Mouse (Mus musculus) neural tube, embryonic 11.5 days (tissue): ENCODE data around the gene Atxn7l3. TPM values are rescaled to one million over a fixed set of nuclear protein-coding genes. Genes with fewer than 3 reads are reported as not detected.

ENCODE experiments used
- ATAC-seq: fragments of 200-750 bp; cut with Nextera tagmentation; 2 replicates; pipeline ENCODE4 v1.8.0; 2017; ENCODE audit warnings: moderate number of reproducible peaks, mild to moderate bottlenecking, moderate TSS enrichment, moderate library complexity; ENCODE audit not compliant: insufficient read depth, low FRiP score, low TSS enrichment
- DNase-seq: peaks from one replicate; pipeline ENCODE4 v3.0.0-alpha.2; 2015; ENCODE audit warnings: low spot score
- H3K27ac ChIP-seq: fragments of 300-500 bp; sonication (generic); 2 replicates; pipeline ENCODE4 v1.5.1; 2014; ENCODE audit warnings: low read depth, mild to moderate bottlenecking, low read length
- H3K27me3 ChIP-seq: fragments of 300-500 bp; sonication (generic); 2 replicates; pipeline ENCODE4 v1.6.1; 2014; ENCODE audit warnings: mild to moderate bottlenecking, low read length, mixed read lengths; ENCODE audit not compliant: control insufficient read depth, insufficient read depth
- H3K36me3 ChIP-seq: fragments of 300-500 bp; sonication (generic); 2 replicates; pipeline ENCODE4 v1.6.1; 2014; ENCODE audit warnings: mild to moderate bottlenecking, low read length, moderate library complexity, mixed read lengths; ENCODE audit not compliant: control insufficient read depth, insufficient read depth
- H3K4me1 ChIP-seq: fragments of 300-500 bp; sonication (generic); 2 replicates; pipeline ENCODE4 v1.6.1; 2014; ENCODE audit warnings: low read length, mixed read lengths; ENCODE audit not compliant: control insufficient read depth, insufficient read depth
- H3K4me2 ChIP-seq: fragments of 300-500 bp; sonication (generic); 2 replicates; pipeline ENCODE4 v1.6.1; 2014; ENCODE audit warnings: low read depth, mild to moderate bottlenecking, moderate library complexity
- H3K4me3 ChIP-seq: fragments of 300-500 bp; sonication (generic); 2 replicates; pipeline ENCODE4 v1.5.1; 2014; ENCODE audit warnings: low read depth, low read length
- H3K9ac ChIP-seq: fragments of 300-500 bp; sonication (generic); 2 replicates; pipeline ENCODE4 v1.6.1; 2014; ENCODE audit warnings: mild to moderate bottlenecking, low read length
- H3K9me3 ChIP-seq: fragments of 300-500 bp; sonication (generic); 2 replicates; pipeline ENCODE4 v1.6.1; 2016; ENCODE audit warnings: low read length; ENCODE audit not compliant: control insufficient read depth
- WGBS: fragments of 180-500 bp; shearing (Covaris S2); extraction: QIAGEN DNeasy Blood & Tissue Kit; methylation state at CpG from one replicate; pipeline ENCODE4 v1.1.7; 2014; 5-methylcytosine and 5-hydroxymethylcytosine counted together
- polyA plus RNA-seq: library from polyadenylated mRNA; unstranded; fragments of >200 nt; fragmentation: Nextera tagmentation; extraction: Ambion mirVana; gene quantifications from 2 replicates; pipeline ENCODE4 v1.2.1, GENCODE M21; 2014

Gene Atxn7l3
- polyA plus RNA-seq, 1 experiment from 2014 or later, result 20.0 TPM

DNA sequence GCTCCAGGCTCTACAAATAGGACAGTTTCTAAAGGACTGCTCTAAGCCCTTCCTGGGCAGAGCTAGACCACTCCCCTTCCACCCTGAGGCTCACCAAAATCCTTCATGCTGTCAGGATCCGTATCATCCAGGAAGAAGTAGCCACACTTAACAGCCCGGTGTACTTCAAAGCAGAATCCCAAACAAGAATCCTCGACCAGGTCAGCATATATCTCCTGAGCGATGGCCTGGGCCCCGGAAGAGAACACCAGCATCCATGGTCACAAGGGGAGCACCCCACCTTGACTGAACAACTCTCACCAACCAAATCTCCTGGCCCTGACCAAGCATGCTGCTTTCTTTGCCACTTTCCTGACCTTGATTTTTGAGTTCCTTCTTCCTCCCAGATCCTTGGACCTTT lies 2.0 kb downstream of the Atxn7l3 start:
- H3K27ac ChIP-seq, result peak overlapping the region; percentile 99
- no peaks in the 10 kb centered on the region for H3K9me3 ChIP-seq
- WGBS, result 79% methylated on average over 5 of the region's 5 CpGs
- H3K4me3 ChIP-seq, result peak overlapping the region; percentile 93; the same call in 1 of the 2 replicates
- DNase-seq, result no peak
- H3K27me3 ChIP-seq, result no peaks in the 10 kb centered on the region
- ATAC-seq, result no peak
- H3K4me1 ChIP-seq, result peaks cover 9% of the 10 kb centered on the region; the same call in 1 of the 2 replicates
- no peak overlapping the region for H3K4me2 ChIP-seq
- peak overlapping the region; percentile 95; the same call in 1 of the 2 replicates for H3K9ac ChIP-seq
- peaks cover 17% of the 10 kb centered on the region for H3K36me3 ChIP-seq

GRCm38 (mm10) chr11:102293971-102294370 lies 2.5 kb downstream of the Atxn7l3 start:
- H3K4me3 ChIP-seq, result 0 out of 2 replicates have a peak overlapping the region, but pooled peaks have one; percentile 6
- WGBS, result 93% methylated on average over 13 of the region's 13 CpGs

DNA sequence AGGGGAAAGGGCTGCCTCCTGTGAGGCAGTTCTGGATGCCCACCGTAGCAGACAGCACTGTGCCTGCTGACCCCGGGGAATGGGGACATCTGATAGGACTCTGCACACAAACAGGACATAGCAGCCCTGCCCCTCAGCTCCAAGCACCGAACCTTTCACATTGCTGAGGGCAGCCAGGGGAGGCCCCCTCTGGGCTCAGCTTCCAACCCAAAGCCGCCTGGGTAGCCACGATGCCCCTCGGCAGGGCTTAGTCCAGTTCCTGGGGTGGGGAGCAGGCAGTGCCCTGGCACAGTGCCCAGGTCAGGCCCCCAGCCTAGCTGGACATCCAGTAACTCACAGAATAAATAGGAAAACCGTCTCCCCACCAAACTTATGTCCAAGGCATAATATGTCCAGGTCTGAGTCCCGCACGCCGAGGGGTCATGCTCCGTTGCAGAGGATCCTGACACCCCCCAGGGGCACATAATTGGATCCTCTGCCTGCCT lies 5.3 kb downstream of the Atxn7l3 start:
- H3K36me3 ChIP-seq, result peaks cover 21% of the 10 kb centered on the region
- H3K4me2 ChIP-seq, result no peak overlapping the region
- H3K27me3 ChIP-seq, result no peaks in the 10 kb centered on the region
- H3K9me3 ChIP-seq, result no peaks in the 10 kb centered on the region
- no peak overlapping the region for H3K4me3 ChIP-seq
- no peak for ATAC-seq
- DNase-seq, result no peak
- H3K9ac ChIP-seq, result no peak overlapping the region
- peaks cover 13% of the 10 kb centered on the region for H3K4me1 ChIP-seq
- 0 out of 2 replicates have a peak overlapping the region, but pooled peaks have one; percentile 27 for H3K27ac ChIP-seq
- WGBS, result 85% methylated on average over 11 of the region's 11 CpGs

More at GRCm38 (mm10) chr11:102293971-102294370, 2.5 kb downstream of the Atxn7l3 start:
- no peak for ATAC-seq
- Histone ChIP-seq H3K9me3 (no peaks in the 10 kb centered on the region), H3K27me3 (no peaks in the 10 kb centered on the region), H3K4me2 (no peak overlapping the region), H3K27ac (no peak overlapping the region), H3K36me3 (peaks cover 17% of the 10 kb centered on the region), H3K4me1 (peaks cover 9% of the 10 kb centered on the region; the same call in 1 of the 2 replicates), H3K9ac (no peak overlapping the region)
- no peak for DNase-seq

- H3K4me1 ChIP-seq, result peaks cover 17% of the 10 kb centered on the region
- H3K27ac ChIP-seq, result no peak overlapping the region
- no peaks in the 10 kb centered on the region for H3K27me3 ChIP-seq
- H3K9ac ChIP-seq, result no peak overlapping the region
- WGBS, result 83% methylated on average over 4 of the region's 4 CpGs
- DNase-seq (no peak), ATAC-seq (no peak)
- no peak overlapping the region for H3K4me2 ChIP-seq
- H3K4me3 ChIP-seq, result no peak overlapping the region
- no peaks in the 10 kb centered on the region for H3K9me3 ChIP-seq
- peaks cover 21% of the 10 kb centered on the region for H3K36me3 ChIP-seq
Observed at GRCm38 (mm10) chr11:102290141-102290540, 6.3 kb downstream of the Atxn7l3 start.

GRCm38 (mm10) chr11:102289511-102290100 lies 6.8 kb downstream of the Atxn7l3 start:
- Histone ChIP-seq H3K4me1 (peaks cover 11% of the 10 kb centered on the region), H3K4me2 (no peak overlapping the region), H3K27me3 (no peaks in the 10 kb centered on the region), H3K27ac (0 out of 2 replicates have a peak overlapping the region, but pooled peaks have one; percentile 8), H3K4me3 (no peak overlapping the region), H3K36me3 (peaks cover 21% of the 10 kb centered on the region), H3K9ac (no peak overlapping the region), H3K9me3 (no peaks in the 10 kb centered on the region)
- DNase-seq (no peak), ATAC-seq (no peak)
- 69% methylated on average over 6 of the region's 6 CpGs for WGBS

- ATAC-seq (no peak), DNase-seq (no peak)
- peaks cover 21% of the 10 kb centered on the region for H3K36me3 ChIP-seq
- no peaks in the 10 kb centered on the region for H3K27me3 ChIP-seq
- H3K9me3 ChIP-seq, result no peaks in the 10 kb centered on the region
- no peak overlapping the region for H3K4me2 ChIP-seq
- WGBS, result 95% methylated on average over 2 of the region's 2 CpGs
- H3K4me3 ChIP-seq, result no peak overlapping the region
- H3K9ac ChIP-seq, result no peak overlapping the region
- H3K27ac ChIP-seq, result 0 out of 2 replicates have a peak overlapping the region, but pooled peaks have one; percentile 8
- peaks cover 10% of the 10 kb centered on the region for H3K4me1 ChIP-seq
Observed at GRCm38 (mm10) chr11:102288913-102289312, 7.5 kb downstream of the Atxn7l3 start.

DNA sequence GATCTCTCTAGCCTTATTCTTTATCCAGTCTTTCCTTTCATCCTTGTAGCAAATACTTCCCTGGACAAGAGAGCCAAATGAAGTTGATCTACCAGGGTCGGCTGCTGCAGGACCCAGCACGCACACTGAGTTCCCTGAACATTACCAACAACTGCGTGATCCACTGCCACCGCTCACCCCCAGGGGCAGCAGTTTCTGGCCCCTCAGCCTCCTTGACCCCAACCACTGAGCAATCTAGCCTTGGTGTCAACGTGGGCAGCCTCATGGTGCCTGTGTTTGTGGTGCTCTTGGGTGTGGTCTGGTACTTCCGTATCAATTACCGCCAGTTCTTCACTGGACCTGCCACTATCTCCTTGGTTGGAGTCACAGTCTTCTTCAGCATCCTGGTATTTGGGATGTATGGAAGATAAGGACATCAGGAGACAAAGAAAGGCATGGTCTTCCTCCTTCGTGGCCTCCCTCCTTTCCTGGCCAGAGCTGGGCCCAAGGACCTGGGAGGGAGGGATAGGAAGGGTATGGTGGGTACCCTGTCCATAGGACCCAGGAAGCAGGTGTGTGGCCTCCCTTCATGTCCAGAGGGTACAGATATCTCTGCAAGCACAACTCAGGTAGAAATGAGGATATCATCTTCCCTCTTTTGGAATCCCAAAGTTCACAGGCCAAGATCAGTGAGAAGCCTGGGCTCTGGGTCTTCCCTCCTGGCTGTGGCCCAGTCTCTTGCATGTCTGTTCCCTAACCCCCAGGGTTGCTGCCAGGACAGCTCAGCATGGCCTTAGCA lies 8.2 kb downstream of the Atxn7l3 start:
- no peak for DNase-seq
- H3K4me3 ChIP-seq, result no peak overlapping the region
- no peak overlapping the region; the same call in 1 of the 2 replicates for H3K9ac ChIP-seq
- WGBS, result 91% methylated on average over 8 of the region's 8 CpGs
- H3K36me3 ChIP-seq, result peaks cover 21% of the 10 kb centered on the region
- ATAC-seq, result no peak
- peaks cover 10% of the 10 kb centered on the region for H3K4me1 ChIP-seq
- H3K9me3 ChIP-seq, result no peaks in the 10 kb centered on the region
- H3K4me2 ChIP-seq, result no peak overlapping the region
- H3K27ac ChIP-seq, result no peak overlapping the region
- no peaks in the 10 kb centered on the region for H3K27me3 ChIP-seq

DNA sequence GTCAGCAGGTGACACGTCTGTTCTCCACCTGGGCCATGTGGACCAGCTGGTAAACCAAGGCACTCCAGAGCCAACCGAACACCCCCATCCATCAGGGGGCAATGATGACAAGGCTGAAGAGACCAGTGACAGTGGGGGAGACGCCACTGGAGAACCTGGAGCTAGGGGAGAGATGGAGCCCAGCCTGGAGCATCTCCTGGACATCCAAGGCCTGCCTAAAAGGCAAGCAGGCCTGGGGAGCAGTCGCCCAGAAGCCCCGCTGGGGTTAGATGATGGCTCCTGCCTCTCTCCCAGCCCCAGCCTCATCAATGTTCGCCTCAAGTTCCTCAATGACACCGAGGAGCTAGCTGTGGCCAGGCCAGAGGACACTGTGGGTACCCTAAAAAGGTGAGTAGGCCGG lies 8.9 kb downstream of the Atxn7l3 start:
- no peak overlapping the region for H3K4me2 ChIP-seq
- WGBS, result 90% methylated on average over 8 of the region's 8 CpGs
- no peaks in the 10 kb centered on the region for H3K27me3 ChIP-seq
- no peak overlapping the region for H3K4me3 ChIP-seq
- no peak for DNase-seq
- no peaks in the 10 kb centered on the region for H3K9me3 ChIP-seq
- H3K4me1 ChIP-seq, result peaks cover 10% of the 10 kb centered on the region
- no peak overlapping the region for H3K27ac ChIP-seq
- ATAC-seq, result no peak
- H3K36me3 ChIP-seq, result peaks cover 18% of the 10 kb centered on the region
- H3K9ac ChIP-seq, result no peak overlapping the region
